Mouse (Mus musculus) embryonic facial prominence, embryonic 11.5 days (tissue): ENCODE results near the gene Zfp74. TPM values are rescaled to one million over a fixed set of nuclear protein-coding genes. Genes with fewer than 3 reads are reported as not detected.

Source experiments
- ATAC-seq: fragments of 200-750 bp; cut with Nextera tagmentation; replicated peaks from 2 replicates; pipeline ENCODE4 v1.8.0; 2017; ENCODE audit warnings: low read depth; ENCODE audit not compliant: insufficient number of reproducible peaks, low FRiP score, low TSS enrichment
- DNase-seq: peaks from one replicate; pipeline ENCODE4 v3.0.0-alpha.2; 2015; ENCODE audit warnings: low spot score
- H3K27ac ChIP-seq: fragments of 300-500 bp; sonication (generic); replicated peaks from 2 replicates; pipeline ENCODE4 v1.5.1; 2014; ENCODE audit warnings: mild to moderate bottlenecking, low read depth, low read length, control low read depth
- H3K27me3 ChIP-seq: fragments of 300-500 bp; sonication (generic); 2 replicates; pipeline ENCODE4 v1.6.1; 2014; ENCODE audit warnings: mild to moderate bottlenecking, low read length, moderate library complexity, mixed read lengths; ENCODE audit not compliant: control insufficient read depth, insufficient read depth
- H3K36me3 ChIP-seq: fragments of 300-500 bp; sonication (generic); replicated peaks from 2 replicates; pipeline ENCODE4 v1.6.1; 2014; ENCODE audit warnings: low read depth, mild to moderate bottlenecking, low read length, moderate library complexity, mixed read lengths; ENCODE audit not compliant: control insufficient read depth, insufficient read depth
- H3K4me1 ChIP-seq: fragments of 300-500 bp; sonication (generic); 2 replicates; pipeline ENCODE4 v1.6.1; 2014; ENCODE audit warnings: low read length, mixed read lengths; ENCODE audit not compliant: control insufficient read depth, insufficient read depth
- H3K4me2 ChIP-seq: fragments of 300-500 bp; sonication (generic); 2 replicates; pipeline ENCODE4 v1.6.1; 2014; ENCODE audit warnings: low read depth, mild to moderate bottlenecking, control low read depth, low read length, moderate library complexity
- H3K4me3 ChIP-seq: fragments of 300-500 bp; sonication (generic); 2 replicates; pipeline ENCODE4 v1.5.1; 2014; ENCODE audit warnings: low read depth, low read length, control low read depth
- H3K9ac ChIP-seq: fragments of 300-500 bp; sonication (generic); replicated peaks from 2 replicates; pipeline ENCODE4 v1.6.1; 2014; ENCODE audit warnings: mild to moderate bottlenecking, control low read depth, low read length
- H3K9me3 ChIP-seq: fragments of 300-500 bp; sonication (generic); replicated peaks from 2 replicates; pipeline ENCODE4 v1.6.1; 2016; ENCODE audit warnings: mild to moderate bottlenecking, low read length, inconsistent platforms, mixed read lengths; ENCODE audit not compliant: control insufficient read depth
- WGBS: fragments of 180-500 bp; shearing (Covaris S2); extraction: QIAGEN DNeasy Blood & Tissue Kit; methylation state at CpG from one replicate; pipeline ENCODE4 v1.1.7; 2014; 5-methylcytosine and 5-hydroxymethylcytosine counted together
- polyA plus RNA-seq: library from polyadenylated mRNA; unstranded; fragments of >200 nt; fragmentation: Nextera tagmentation; extraction: Ambion mirVana; gene quantifications from 2 replicates; pipeline ENCODE4 v1.2.1, GENCODE M21; 2014

The Zfp74 gene
- polyA plus RNA-seq, 1 experiment from 2014 or later, result 10.0 TPM

GRCm38 (mm10) chr7:29910252-29910651, 43.6 kb downstream of the Zfp74 start:
- Histone ChIP-seq H3K9me3 (no peaks in the 10 kb centered on the region), H3K36me3 (peaks cover 18% of the 10 kb centered on the region), H3K9ac (no peak overlapping the region), H3K4me3 (no peak overlapping the region), H3K27ac (no peak overlapping the region), H3K4me2 (no peak overlapping the region), H3K27me3 (no peaks in the 10 kb centered on the region), H3K4me1 (no peaks in the 10 kb centered on the region; the same call in 1 of the 2 replicates)
- WGBS, result 67% methylated on average over 2 of the region's 2 CpGs
- ATAC-seq (no peak), DNase-seq (no peak)

DNA sequence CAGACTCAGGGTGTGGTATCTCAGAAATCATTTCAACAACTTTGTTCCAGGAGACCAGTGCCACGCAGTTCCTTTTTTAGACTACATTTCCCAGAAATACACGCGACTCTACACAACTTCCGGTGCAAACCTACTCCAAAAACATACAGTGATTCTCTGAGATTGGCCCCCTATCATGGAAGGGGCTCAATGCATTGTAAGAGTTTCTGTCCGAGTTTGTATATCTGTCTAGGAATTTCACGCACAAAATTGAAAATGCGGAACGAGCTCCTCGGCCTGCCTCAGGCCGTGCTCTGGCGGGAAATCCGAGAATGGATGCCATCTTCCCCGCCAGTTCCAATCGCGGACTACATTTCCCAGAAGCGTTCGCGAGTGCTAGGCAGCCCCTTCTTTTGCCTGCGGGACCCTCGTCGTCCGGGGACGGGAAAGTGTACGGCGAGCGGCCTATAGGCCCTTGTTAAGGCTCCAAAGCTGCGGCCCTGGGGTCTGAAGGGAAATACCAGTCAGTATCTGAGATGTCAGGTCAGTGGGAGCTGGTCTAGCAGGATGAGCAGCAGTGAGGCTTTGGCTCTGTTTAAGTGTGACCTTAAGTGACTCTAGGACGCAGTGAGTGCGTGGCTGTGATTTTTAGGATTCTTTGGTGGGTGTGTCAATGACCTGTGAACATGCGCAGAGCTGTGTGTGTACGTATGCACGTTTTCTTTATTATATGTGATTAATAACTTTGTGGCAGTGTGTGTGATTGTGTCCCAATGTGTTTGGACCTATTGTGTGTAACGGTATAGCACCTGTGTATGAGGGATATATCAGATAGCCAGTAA, 45.5 kb downstream of the Zfp74 start, which contains the start of gene Zfp383:
TSS of gene Zfp383 (plus strand) at position 94 of the 821 bp plus-strand sequence.
- WGBS, result under 1% methylated on average over 33 of the region's 33 CpGs
- Histone ChIP-seq H3K4me1 (no peaks in the 10 kb centered on the region; the same call in 1 of the 2 replicates), H3K9me3 (no peaks in the 10 kb centered on the region), H3K27me3 (no peaks in the 10 kb centered on the region), H3K4me3 (peak within 1 kb of the TSS; percentile 54), H3K27ac (peak within 1 kb of the TSS; percentile 4; the same call in 1 of the 2 replicates), H3K4me2 (peak within 1 kb of the TSS; percentile 58), H3K36me3 (peaks cover 1% of the 10 kb centered on the region), H3K9ac (peak within 1 kb of the TSS; percentile 73)
- peak; percentile 81 for ATAC-seq
- peak; percentile 96 for DNase-seq

- H3K4me3 ChIP-seq, result no peak overlapping the region
- H3K4me2 ChIP-seq, result no peak overlapping the region; the same call in 1 of the 2 replicates
- H3K4me1 ChIP-seq, result no peaks in the 10 kb centered on the region; the same call in 1 of the 2 replicates
- no peaks in the 10 kb centered on the region for H3K27me3 ChIP-seq
- H3K9ac ChIP-seq, result no peak overlapping the region; the same call in 1 of the 2 replicates
- no peak for ATAC-seq
- no peak overlapping the region for H3K27ac ChIP-seq
- no peaks in the 10 kb centered on the region; the same call in 1 of the 2 replicates for H3K36me3 ChIP-seq
- DNase-seq, result no peak
- no peaks in the 10 kb centered on the region for H3K9me3 ChIP-seq
- WGBS, result 89% methylated on average over 5 of the region's 5 CpGs
Measured at GRCm38 (mm10) chr7:29907206-29907605, 46.7 kb downstream of the Zfp74 start.

- H3K9ac ChIP-seq, result peak overlapping the region; percentile 35
- 31% methylated on average over 8 of the region's 8 CpGs for WGBS
Measured at GRCm38 (mm10) chr7:29906682-29907058, 47.2 kb downstream of the Zfp74 start.

GRCm38 (mm10) chr7:29905966-29906681, 47.8 kb downstream of the Zfp74 start, which contains the start of gene Zfp27:
Gene Zfp27, minus strand, starts transcription at chr7:29906572.
- H3K27ac ChIP-seq, result peak within 1 kb of the TSS; percentile 88
- under 1% methylated on average over 22 of the region's 22 CpGs for WGBS
- peak; percentile 96 for DNase-seq
- H3K4me2 ChIP-seq, result peak within 1 kb of the TSS; percentile 62
- no peaks in the 10 kb centered on the region for H3K9me3 ChIP-seq
- peak; percentile 68 for ATAC-seq
- H3K9ac ChIP-seq, result peak within 1 kb of the TSS; percentile 74
- H3K27me3 ChIP-seq, result no peaks in the 10 kb centered on the region
- peak within 1 kb of the TSS; percentile 50 for H3K4me3 ChIP-seq
- no peaks in the 10 kb centered on the region; the same call in 1 of the 2 replicates for H3K36me3 ChIP-seq
- no peaks in the 10 kb centered on the region; the same call in 1 of the 2 replicates for H3K4me1 ChIP-seq

More at GRCm38 (mm10) chr7:29906682-29907058, 47.2 kb downstream of the Zfp74 start:
- H3K36me3 ChIP-seq, result no peaks in the 10 kb centered on the region; the same call in 1 of the 2 replicates
- no peak for ATAC-seq
- H3K4me2 ChIP-seq, result peak overlapping the region; percentile 62
- no peaks in the 10 kb centered on the region; the same call in 1 of the 2 replicates for H3K4me1 ChIP-seq
- H3K9me3 ChIP-seq, result no peaks in the 10 kb centered on the region
- H3K27me3 ChIP-seq, result no peaks in the 10 kb centered on the region
- peak overlapping the region; percentile 88; the same call in 1 of the 2 replicates for H3K27ac ChIP-seq
- no peak for DNase-seq
- peak overlapping the region; percentile 50 for H3K4me3 ChIP-seq

DNA sequence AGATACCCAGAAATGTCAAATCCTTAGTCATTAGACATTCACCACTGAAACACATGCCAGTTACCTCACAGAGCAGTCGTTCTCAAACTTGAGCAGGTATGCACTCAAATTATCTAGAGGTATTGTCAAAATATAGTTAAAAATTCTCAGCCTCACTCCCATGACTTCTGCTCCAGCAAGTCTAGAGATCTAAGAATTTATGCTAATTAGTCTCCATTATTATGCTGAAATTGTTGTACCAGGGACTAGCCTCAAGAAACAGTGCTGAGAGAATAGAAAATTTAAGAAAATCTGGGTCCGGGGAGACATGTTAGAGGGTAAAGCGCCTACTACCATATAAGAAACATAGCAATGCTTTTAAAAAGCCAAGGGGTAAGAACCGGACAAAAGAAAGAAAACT, 49.8 kb downstream of the Zfp74 start:
- no peaks in the 10 kb centered on the region for H3K27me3 ChIP-seq
- no peak for ATAC-seq
- no peak for DNase-seq
- no peak overlapping the region for H3K27ac ChIP-seq
- no peak overlapping the region for H3K9ac ChIP-seq
- H3K4me1 ChIP-seq, result no peaks in the 10 kb centered on the region; the same call in 1 of the 2 replicates
- H3K36me3 ChIP-seq, result peaks cover 5% of the 10 kb centered on the region
- 93% methylated on average over 4 of the region's 4 CpGs for WGBS
- no peaks in the 10 kb centered on the region for H3K9me3 ChIP-seq
- H3K4me3 ChIP-seq, result no peak overlapping the region
- H3K4me2 ChIP-seq, result no peak overlapping the region

GRCm38 (mm10) chr7:29898351-29898750, 55.5 kb downstream of the Zfp74 start:
- Histone ChIP-seq H3K4me3 (no peak overlapping the region), H3K4me2 (no peak overlapping the region), H3K9ac (no peak overlapping the region), H3K9me3 (peaks cover 17% of the 10 kb centered on the region), H3K4me1 (no peaks in the 10 kb centered on the region), H3K27ac (no peak overlapping the region), H3K27me3 (no peaks in the 10 kb centered on the region), H3K36me3 (peaks cover 40% of the 10 kb centered on the region)
- DNase-seq, result no peak
- 91% methylated on average over 4 of the region's 4 CpGs for WGBS
- no peak for ATAC-seq
